Mouse (Mus musculus) liver, postnatal 0 days (tissue): ENCODE results near the gene Unc79.

Source experiments
- CTCF ChIP-seq: sonication (generic); IDR thresholded peaks from 2 replicates; pipeline ENCODE4 v1.5.1; 2016; ENCODE audit warnings: antibody characterized with exemption, low read depth
- EP300 ChIP-seq: IDR thresholded peaks from 2 replicates; pipeline ENCODE4 v1.6.1; 2016; ENCODE audit warnings: antibody characterized with exemption, low read depth, mild to moderate bottlenecking

GRCm38 (mm10) chr12:102930335-102930734 is 18.3 kb upstream of the Unc79 start:
- TF ChIP-seq CTCF: no peak
- TF ChIP-seq EP300: no peak
